20 mouse cellular contexts compared by ENCODE assay signal in the genomic region with DNA sequence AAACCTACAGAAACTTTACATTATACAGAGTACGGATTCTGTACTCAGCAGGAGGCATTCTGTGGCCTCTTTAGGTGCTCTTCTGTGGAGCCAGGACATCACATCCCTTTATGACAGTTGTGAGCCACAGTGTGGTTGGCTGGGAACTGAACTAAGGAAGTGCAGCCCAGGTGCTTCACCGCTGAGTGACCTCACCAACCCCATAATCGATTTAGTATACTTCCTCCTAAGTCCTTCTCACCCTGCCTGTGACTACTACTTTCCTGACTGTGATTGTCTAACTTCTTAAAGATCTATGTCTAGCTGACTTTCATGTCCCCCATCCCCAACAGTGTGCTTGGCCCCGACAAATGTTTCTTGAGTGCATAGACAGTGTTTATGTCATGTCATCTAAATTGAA. TPM values are rescaled to one million over a fixed set of nuclear protein-coding genes. Genes with fewer than 3 reads are reported as not detected.
"Had no signal": no experiment of that assay in that cellular context is flagged by ENCODE, and none has a peak within 500 bp of the region (broad histone marks: within the 10 kb centered on the region; RNA-seq: fewer than 3 reads in every experiment).

No protein-coding gene starts in this region.

- H3K36me3 ChIP-seq: stomach, embryonic 15.5 days had no signal

- DNase-seq: kidney, adult 8-10 months; kidney, postnatal 10 days; kidney, postnatal 36 days; left cerebral cortex, postnatal 4 days; liver, postnatal 0 days; lung, embryonic 14.5 days; lung, postnatal 36 days; right cerebral cortex, adult 18-20 months; right cerebral cortex, postnatal 14 days; right cerebral cortex, postnatal 4 days; thymus, postnatal 25 days had no signal

- ATAC-seq: liver, postnatal 0 days; lung, postnatal 0 days; midbrain, embryonic 15.5 days had no signal

- H3K27me3 ChIP-seq: kidney, embryonic 15.5 days; limb, embryonic 12.5 days; limb, embryonic 15.5 days; midbrain, embryonic 12.5 days; midbrain, embryonic 15.5 days; neural tube, embryonic 13.5 days; stomach, embryonic 15.5 days had no signal

RNA-seq across cellular contexts. Expression of a gene that starts 50.6 kb away (rescaled TPM):
- total RNA-seq: megakaryocyte-erythroid progenitor cell, adult 5-6 weeks had no signal
